Mouse (Mus musculus) MEL (cell line): Measurements from ENCODE around the gene Rps3. TPM values are rescaled to one million over a fixed set of nuclear protein-coding genes. Genes with fewer than 3 reads are reported as not detected.

ENCODE experiments used
- DNase-seq: peaks from one replicate; pipeline ENCODE4 v3.0.0; 2011; ENCODE audit warnings: low read depth, low spot score
- H3K27ac ChIP-seq: 2 replicates; pipeline ENCODE4 v1.5.1; 2012; ENCODE audit warnings: low read depth, mild to moderate bottlenecking, control low read depth, low read length, moderate library complexity; ENCODE audit not compliant: control insufficient read depth
- H3K27me3 ChIP-seq, 2 experiments: fragments of 150-350 bp in 1 of 2; sonication (generic) in 1 of 2; 2 replicates each; pipeline ENCODE4 v1.6.1; 2012; ENCODE audit warnings: low read length in 2 of 2, mild to moderate bottlenecking in 2 of 2, improper control_type of control experiment in 1 of 2, moderate library complexity in 1 of 2; ENCODE audit not compliant: insufficient read depth in 2 of 2, control insufficient read depth in 1 of 2
- H3K36me3 ChIP-seq, 2 experiments: 2 replicates each; pipeline ENCODE4 v1.6.1; 2012 to 2014; ENCODE audit warnings: low read length in 2 of 2, improper control_type of control experiment in 1 of 2, inconsistent platforms in 1 of 2, mild to moderate bottlenecking in 1 of 2; ENCODE audit not compliant: insufficient read depth in 2 of 2, control insufficient read depth in 1 of 2
- H3K4me1 ChIP-seq, 2 experiments: fragments of 150-350 bp in 1 of 2; sonication (generic) in 1 of 2; 2 replicates each; pipeline ENCODE4 v1.6.1; 2012; ENCODE audit warnings: low read length in 2 of 2, improper control_type of control experiment in 1 of 2, mild to moderate bottlenecking in 1 of 2; ENCODE audit not compliant: insufficient read depth in 2 of 2, control insufficient read depth in 1 of 2
- H3K4me3 ChIP-seq, 2 experiments: fragments of 150-350 bp in 1 of 2; sonication (generic) in 1 of 2; 2 replicates each; pipeline ENCODE4 v1.5.1; 2012; ENCODE audit warnings: low read depth in 2 of 2, low read length in 2 of 2, mild to moderate bottlenecking in 2 of 2, moderate library complexity in 2 of 2, control low read depth in 1 of 2, improper control_type of control experiment in 1 of 2; ENCODE audit not compliant: control insufficient read depth in 1 of 2, insufficient read depth in 1 of 2
- H3K79me2 ChIP-seq: 2 replicates; pipeline ENCODE4 v1.6.1; 2012; ENCODE audit warnings: mild to moderate bottlenecking, low read length, moderate library complexity; ENCODE audit not compliant: control insufficient read depth, poor library complexity, insufficient read depth
- H3K9ac ChIP-seq: 2 replicates; pipeline ENCODE4 v1.6.1; 2012; ENCODE audit warnings: low read depth, mild to moderate bottlenecking, control low read depth, low read length, moderate library complexity; ENCODE audit not compliant: control insufficient read depth, poor library complexity, severe bottlenecking
- H3K9me3 ChIP-seq: fragments of 150-350 bp; sonication (generic); replicated peaks from 2 replicates; pipeline ENCODE4 v1.6.1; 2012; ENCODE audit warnings: mild to moderate bottlenecking, low read length, improper control_type of control experiment, moderate library complexity; ENCODE audit not compliant: insufficient read depth
- BHLHE40 ChIP-seq: IDR thresholded peaks from 2 replicates; pipeline ENCODE4 v1.6.1; 2012; ENCODE audit warnings: low read depth, mild to moderate bottlenecking, inconsistent platforms, low read length, improper control_type of control experiment, borderline replicate concordance
- CHD1 ChIP-seq: IDR thresholded peaks from 2 replicates; pipeline ENCODE4 v1.6.1; 2012; ENCODE audit warnings: low read depth, mild to moderate bottlenecking, inconsistent platforms, low read length, improper control_type of control experiment
- CHD2 ChIP-seq: IDR thresholded peaks from 2 replicates; pipeline ENCODE4 v1.6.1; 2011; ENCODE audit warnings: low read length, improper control_type of control experiment
- CTCF ChIP-seq, 3 experiments: IDR thresholded peaks in 2 of 3; conservative IDR thresholded peaks in 1 of 3; 2 replicates each; pipeline ENCODE4 v1.5.1; 2011 to 2012; ENCODE audit warnings: low read length in 3 of 3, low read depth in 2 of 3, mild to moderate bottlenecking in 2 of 3, improper control_type of control experiment in 1 of 3, inconsistent platforms in 1 of 3, mixed read lengths in 1 of 3, moderate library complexity in 1 of 3; ENCODE audit not compliant: control insufficient read depth in 1 of 3, insufficient read depth in 1 of 3, poor library complexity in 1 of 3, severe bottlenecking in 1 of 3
- E2F4 ChIP-seq: IDR thresholded peaks from 2 replicates; pipeline ENCODE4 v1.6.1; 2011; ENCODE audit warnings: low read depth, low read length, improper control_type of control experiment, borderline replicate concordance
- EP300 ChIP-seq, 2 experiments: IDR thresholded peaks; 2 replicates each; pipeline ENCODE4 v1.6.1; 2011; ENCODE audit warnings: improper control_type of control experiment in 2 of 2, low read length in 2 of 2, low read depth in 1 of 2, mild to moderate bottlenecking in 1 of 2
- ETS1 ChIP-seq: IDR thresholded peaks from 2 replicates; pipeline ENCODE4 v1.6.1; 2012; ENCODE audit warnings: low read depth, mild to moderate bottlenecking, inconsistent platforms, low read length, improper control_type of control experiment, moderate library complexity
- GABPA ChIP-seq: IDR thresholded peaks from 2 replicates; pipeline ENCODE4 v1.6.1; 2012; ENCODE audit warnings: low read depth, mild to moderate bottlenecking, inconsistent platforms, low read length, improper control_type of control experiment, moderate library complexity
- GATA1 ChIP-seq: IDR thresholded peaks from 2 replicates; pipeline ENCODE4 v1.6.1; 2011; ENCODE audit warnings: low read depth, low read length, improper control_type of control experiment
- HCFC1 ChIP-seq: IDR thresholded peaks from 2 replicates; pipeline ENCODE4 v1.6.1; 2012; ENCODE audit warnings: low read depth, mild to moderate bottlenecking, inconsistent platforms, low read length, improper control_type of control experiment, moderate library complexity
- JUND ChIP-seq: IDR thresholded peaks from 2 replicates; pipeline ENCODE4 v1.6.1; 2011; ENCODE audit warnings: low read depth, mild to moderate bottlenecking, improper control_type of control experiment, low read length
- KAT2A ChIP-seq: conservative IDR thresholded peaks from 2 replicates; pipeline ENCODE4 v1.6.1; 2012; ENCODE audit warnings: low read depth, low read length, improper control_type of control experiment, inconsistent platforms
- MAFK ChIP-seq: IDR thresholded peaks from 2 replicates; pipeline ENCODE4 v1.6.1; 2011; ENCODE audit warnings: low read depth, mild to moderate bottlenecking, low read length, improper control_type of control experiment, borderline replicate concordance
- MAX ChIP-seq: IDR thresholded peaks from 2 replicates; pipeline ENCODE4 v1.6.1; 2011; ENCODE audit warnings: low read length, improper control_type of control experiment
- MAZ ChIP-seq: IDR thresholded peaks from 2 replicates; pipeline ENCODE4 v1.6.1; 2012; ENCODE audit warnings: low read depth, mild to moderate bottlenecking, inconsistent platforms, low read length, improper control_type of control experiment
- MEF2A ChIP-seq: IDR thresholded peaks from 2 replicates; pipeline ENCODE4 v1.6.1; 2014; ENCODE audit warnings: low read depth, mild to moderate bottlenecking, inconsistent platforms, low read length, improper control_type of control experiment; ENCODE audit not compliant: poor library complexity, insufficient replicate concordance, severe bottlenecking; ENCODE audit errors: extremely low read depth
- MXI1 ChIP-seq: IDR thresholded peaks from 2 replicates; pipeline ENCODE4 v1.6.1; 2011; ENCODE audit warnings: mild to moderate bottlenecking, low read depth, low read length, improper control_type of control experiment
- MYB ChIP-seq: IDR thresholded peaks from 2 replicates; pipeline ENCODE4 v1.6.1; 2011; ENCODE audit warnings: mild to moderate bottlenecking, low read depth, low read length, improper control_type of control experiment
- MYC ChIP-seq: IDR thresholded peaks from 2 replicates; pipeline ENCODE4 v1.6.1; 2011; ENCODE audit warnings: low read depth, mild to moderate bottlenecking, low read length, improper control_type of control experiment, moderate library complexity
- NRF1 ChIP-seq: IDR thresholded peaks from 2 replicates; pipeline ENCODE4 v1.6.1; 2014; ENCODE audit warnings: low read depth, mild to moderate bottlenecking, inconsistent platforms, low read length, improper control_type of control experiment, moderate library complexity; ENCODE audit not compliant: poor library complexity, insufficient read depth, severe bottlenecking
- POLR2A ChIP-seq, 2 experiments: IDR thresholded peaks; 2 replicates each; pipeline ENCODE4 v1.6.1; 2011 to 2012; ENCODE audit warnings: low read length in 2 of 2, mild to moderate bottlenecking in 2 of 2, control low read depth in 1 of 2, improper control_type of control experiment in 1 of 2, low read depth in 1 of 2, moderate library complexity in 1 of 2; ENCODE audit not compliant: control insufficient read depth in 1 of 2, insufficient read depth in 1 of 2, poor library complexity in 1 of 2
- POLR2AphosphoS2 ChIP-seq: IDR thresholded peaks from 2 replicates; pipeline ENCODE4 v1.6.1; 2011; ENCODE audit warnings: low read length, improper control_type of control experiment
- POLR2AphosphoS5 ChIP-seq: IDR thresholded peaks from 2 replicates; pipeline ENCODE4 v1.6.1; 2012; ENCODE audit warnings: low read depth, borderline replicate concordance, mild to moderate bottlenecking, inconsistent platforms, low read length, moderate library complexity, mixed read lengths
- RAD21 ChIP-seq: IDR thresholded peaks from 2 replicates; pipeline ENCODE4 v1.6.1; 2011; ENCODE audit warnings: mild to moderate bottlenecking, low read depth, low read length, improper control_type of control experiment
- RCOR1 ChIP-seq: IDR thresholded peaks from 2 replicates; pipeline ENCODE4 v1.6.1; 2012; ENCODE audit warnings: low read depth, mild to moderate bottlenecking, inconsistent platforms, low read length, improper control_type of control experiment
- SIN3A ChIP-seq: IDR thresholded peaks from 2 replicates; pipeline ENCODE4 v1.6.1; 2012; ENCODE audit warnings: low read length, improper control_type of control experiment, inconsistent platforms
- SMC3 ChIP-seq: IDR thresholded peaks from 2 replicates; pipeline ENCODE4 v1.6.1; 2011; ENCODE audit warnings: low read depth, low read length, improper control_type of control experiment
- TAL1 ChIP-seq: IDR thresholded peaks from 2 replicates; pipeline ENCODE4 v1.6.1; 2012; ENCODE audit warnings: mild to moderate bottlenecking, inconsistent platforms, low read length, moderate library complexity, mixed read lengths
- TCF12 ChIP-seq: IDR thresholded peaks from 2 replicates; pipeline ENCODE4 v1.6.1; 2014; ENCODE audit warnings: low read depth, mild to moderate bottlenecking, inconsistent platforms, low read length, improper control_type of control experiment, moderate library complexity
- UBTF ChIP-seq: IDR thresholded peaks from 2 replicates; pipeline ENCODE4 v1.6.1; 2012; ENCODE audit warnings: low read depth, mild to moderate bottlenecking, inconsistent platforms, low read length, improper control_type of control experiment, moderate library complexity, borderline replicate concordance; ENCODE audit not compliant: insufficient read depth
- USF1 ChIP-seq: IDR thresholded peaks from 2 replicates; pipeline ENCODE4 v1.6.1; 2014; ENCODE audit warnings: low read depth, mild to moderate bottlenecking, inconsistent platforms, low read length, improper control_type of control experiment, moderate library complexity
- USF2 ChIP-seq, 2 experiments: IDR thresholded peaks; 2 replicates each; pipeline ENCODE4 v1.6.1; 2011 to 2012; ENCODE audit warnings: improper control_type of control experiment in 2 of 2, low read length in 2 of 2, borderline replicate concordance in 1 of 2, inconsistent platforms in 1 of 2, low read depth in 1 of 2, mild to moderate bottlenecking in 1 of 2; ENCODE audit not compliant: insufficient read depth in 1 of 2
- ZC3H11A ChIP-seq: IDR thresholded peaks from 2 replicates; pipeline ENCODE4 v1.6.1; 2012; ENCODE audit warnings: low read depth, mild to moderate bottlenecking, inconsistent platforms, low read length, improper control_type of control experiment
- ZKSCAN1 ChIP-seq: IDR thresholded peaks from 2 replicates; pipeline ENCODE4 v1.6.1; 2012; ENCODE audit warnings: low read depth, mild to moderate bottlenecking, inconsistent platforms, low read length, improper control_type of control experiment, moderate library complexity
- ZMIZ1 ChIP-seq: IDR thresholded peaks from 2 replicates; pipeline ENCODE4 v1.6.1; 2012; ENCODE audit warnings: low read depth, mild to moderate bottlenecking, inconsistent platforms, low read length, improper control_type of control experiment, moderate library complexity
- ZNF384 ChIP-seq: IDR thresholded peaks from 2 replicates; pipeline ENCODE4 v1.6.1; 2012; ENCODE audit warnings: low read depth, mild to moderate bottlenecking, inconsistent platforms, low read length, improper control_type of control experiment
- polyA plus RNA-seq, 2 experiments: library from polyadenylated mRNA; stranded (reverse) in 1 of 2; unstranded in 1 of 2; fragments of >175 nt in 1 of 2; fragments of >200 nt in 1 of 2; gene quantifications; 2 replicates each; pipeline versions ENCODE4 v1.2.1 to v1.2.4; 2012; ENCODE audit warnings: low replicate concordance in 2 of 2, low read depth in 1 of 2; ENCODE audit not compliant: insufficient read length in 2 of 2, insufficient read depth in 1 of 2, missing spikeins in 1 of 2
- total RNA-seq: library from RNA; depleted of rRNA; stranded (reverse); fragments of 300-350 nt; gene quantifications from 2 replicates; pipeline ENCODE4 v1.2.3, GENCODE M21; 2012

Rps3 gene
- total and polyA plus RNA-seq, 3 experiments: 157 to 2,287 (median 1,899) TPM

- H3K4me1 ChIP-seq: peaks cover 5 to 18% of the 10 kb centered on the region in 2 experiments
- peaks cover 3% of the 10 kb centered on the region for H3K79me2 ChIP-seq
- no peaks in the 10 kb centered on the region for H3K27me3 ChIP-seq
- no peak overlapping the region for H3K4me3 ChIP-seq
- peaks cover 5 to 24% of the 10 kb centered on the region in 2 experiments; a peak in 3 of 4 replicates for H3K36me3 ChIP-seq
- H3K9ac ChIP-seq: peak overlapping the region; percentile 36; the same call in 1 of the 2 replicates
- H3K9me3 ChIP-seq: no peaks in the 10 kb centered on the region
- peak; percentile 56 for DNase-seq
- peak overlapping the region; percentile 65 for H3K27ac ChIP-seq
- TF ChIP-seq POLR2A (IDR thresholded peaks at IDR 0.05; ENCODE audit: control insufficient read depth in 1 of 2, insufficient read depth in 1 of 2, low read depth in 1 of 2, low read length in 2 of 2, poor library complexity in 1 of 2): no peak; a peak in 1 of 4 replicates
- no peak for TF ChIP-seq CHD1
- TF ChIP-seq ZNF384: no peak
- no peak for TF ChIP-seq SMC3
- 0 out of 2 replicates have a peak, but pooled peaks have one; percentile 23 for TF ChIP-seq MYC
- no peak for TF ChIP-seq MEF2A
- TF ChIP-seq TAL1: peak; percentile 85
- TF ChIP-seq RCOR1: 0 out of 2 replicates have a peak, but pooled peaks have one; percentile 28
- no peak for TF ChIP-seq CHD2
- no peak for TF ChIP-seq MYB
- TF ChIP-seq MAFK: no peak
- TF ChIP-seq ZKSCAN1: no peak
- no peak for TF ChIP-seq POLR2AphosphoS2
- no peak for TF ChIP-seq NRF1
- TF ChIP-seq TCF12: peak; percentile 84
- TF ChIP-seq CTCF (IDR thresholded peaks at IDR 0.05 in 2 of 3, conservative IDR thresholded peaks at IDR 0.05 in 1 of 3; ENCODE audit: control insufficient read depth in 1 of 3, insufficient read depth in 1 of 3, low read depth in 2 of 3, low read length in 3 of 3, poor library complexity in 1 of 3, severe bottlenecking in 1 of 3): no peak
- TF ChIP-seq ZC3H11A: no peak
- no peak for TF ChIP-seq POLR2AphosphoS5
- no peak for TF ChIP-seq USF1
- no peak for TF ChIP-seq GABPA
- TF ChIP-seq HCFC1: no peak
- peak; percentile 19; the same call in 1 of the 2 replicates for TF ChIP-seq MXI1
- TF ChIP-seq UBTF: no peak
- no peak for TF ChIP-seq BHLHE40
- no peak for TF ChIP-seq E2F4
- no peak for TF ChIP-seq RAD21
- TF ChIP-seq MAX: no peak
- peak; percentile 52 to 78; a peak in 3 of 4 replicates for TF ChIP-seq EP300 (IDR thresholded peaks at IDR 0.05; ENCODE audit: low read depth in 1 of 2, low read length in 2 of 2)
- no peak for TF ChIP-seq KAT2A
- TF ChIP-seq GATA1: peak; percentile 45; the same call in 1 of the 2 replicates
- no peak for TF ChIP-seq JUND
- TF ChIP-seq USF2 (IDR thresholded peaks at IDR 0.05; ENCODE audit: borderline replicate concordance in 1 of 2, insufficient read depth in 1 of 2, low read depth in 1 of 2, low read length in 2 of 2): no peak
- TF ChIP-seq MAZ: no peak
- no peak for TF ChIP-seq SIN3A
- TF ChIP-seq ZMIZ1: no peak
- peak; percentile 48; the same call in 1 of the 2 replicates for TF ChIP-seq ETS1
Observed at GRCm38 (mm10) chr7:99474836-99475561, 8.5 kb downstream of the Rps3 start.
